Mouse (Mus musculus) kidney, embryonic 16.5 days (tissue): ENCODE data around the gene Ctu2. TPM values are rescaled to one million over a fixed set of nuclear protein-coding genes. Genes with fewer than 3 reads are reported as not detected.

Experiments
- ATAC-seq: fragments of 200-750 bp; cut with Nextera tagmentation; 2 replicates; pipeline ENCODE4 v1.8.0; 2017; ENCODE audit warnings: moderate TSS enrichment; ENCODE audit not compliant: low FRiP score, low TSS enrichment
- H3K27ac ChIP-seq: fragments of 300-500 bp; sonication (generic); 2 replicates; pipeline ENCODE4 v1.5.1; 2014; ENCODE audit warnings: low read length
- H3K27me3 ChIP-seq: fragments of 300-500 bp; sonication (generic); 2 replicates; pipeline ENCODE4 v1.6.1; 2014; ENCODE audit warnings: low read length, control low read depth, mixed read lengths; ENCODE audit not compliant: insufficient read depth
- H3K36me3 ChIP-seq: fragments of 300-500 bp; sonication (generic); 2 replicates; pipeline ENCODE4 v1.6.1; 2014; ENCODE audit warnings: low read length, control low read depth, mixed read lengths; ENCODE audit not compliant: insufficient read depth
- H3K4me1 ChIP-seq: fragments of 300-500 bp; sonication (generic); 2 replicates; pipeline ENCODE4 v1.6.1; 2014; ENCODE audit warnings: low read length, control low read depth, mixed read lengths; ENCODE audit not compliant: insufficient read depth
- H3K4me2 ChIP-seq: fragments of 300-500 bp; sonication (generic); replicated peaks from 2 replicates; pipeline ENCODE4 v1.6.1; 2014; ENCODE audit warnings: low read depth, low read length
- H3K4me3 ChIP-seq: fragments of 300-500 bp; sonication (generic); 2 replicates; pipeline ENCODE4 v1.5.1; 2014; ENCODE audit warnings: mild to moderate bottlenecking, low read length
- H3K9ac ChIP-seq: fragments of 300-500 bp; sonication (generic); replicated peaks from 2 replicates; pipeline ENCODE4 v1.6.1; 2014; ENCODE audit warnings: low read length
- H3K9me3 ChIP-seq: fragments of 300-500 bp; sonication (generic); 2 replicates; pipeline ENCODE4 v1.6.1; 2016; ENCODE audit warnings: low read length, control low read depth
- WGBS: fragments of 180-500 bp; shearing (Covaris S2); extraction: QIAGEN DNeasy Blood & Tissue Kit; methylation state at CpG from one replicate; pipeline ENCODE4 v1.1.7; 2014; 5-methylcytosine and 5-hydroxymethylcytosine counted together
- polyA plus RNA-seq: library from polyadenylated mRNA; unstranded; fragments of >200 nt; fragmentation: Nextera tagmentation; extraction: Ambion mirVana; gene quantifications from 2 replicates; pipeline ENCODE4 v1.2.1, GENCODE M21; 2015

The Ctu2 gene
- polyA plus RNA-seq, 1 experiment from 2014 or later, result 46.5 TPM

- Histone ChIP-seq H3K4me1 (peaks cover 33% of the 10 kb centered on the region), H3K36me3 (no peaks in the 10 kb centered on the region), H3K27me3 (no peaks in the 10 kb centered on the region), H3K27ac (peak overlapping the region; percentile 63), H3K9ac (peak overlapping the region; percentile 19; the same call in 1 of the 2 replicates), H3K9me3 (no peaks in the 10 kb centered on the region), H3K4me2 (no peak overlapping the region), H3K4me3 (no peak overlapping the region)
- 49% methylated on average over 7 of the region's 7 CpGs for WGBS
- no peak for ATAC-seq
Measured at GRCm38 (mm10) chr8:122512392-122512791, 36.4 kb downstream of the Ctu2 start.

- ATAC-seq, result no peak
- H3K4me2 ChIP-seq, result no peak overlapping the region
- H3K9me3 ChIP-seq, result no peaks in the 10 kb centered on the region
- no peak overlapping the region for H3K9ac ChIP-seq
- H3K4me3 ChIP-seq, result no peak overlapping the region
- WGBS, result 89% methylated on average over 14 of the region's 14 CpGs
- peaks cover 51% of the 10 kb centered on the region for H3K4me1 ChIP-seq
- no peak overlapping the region for H3K27ac ChIP-seq
- no peaks in the 10 kb centered on the region for H3K36me3 ChIP-seq
- no peaks in the 10 kb centered on the region for H3K27me3 ChIP-seq
Measured at GRCm38 (mm10) chr8:122515699-122516098, 39.8 kb downstream of the Ctu2 start.

GRCm38 (mm10) chr8:122517541-122518190 is 41.7 kb downstream of the Ctu2 start:
- Histone ChIP-seq H3K9ac (peak overlapping the region; percentile 58; the same call in 1 of the 2 replicates), H3K27me3 (no peaks in the 10 kb centered on the region), H3K9me3 (no peaks in the 10 kb centered on the region), H3K36me3 (no peaks in the 10 kb centered on the region), H3K4me3 (no peak overlapping the region), H3K27ac (peak overlapping the region; percentile 88), H3K4me1 (peaks cover 39% of the 10 kb centered on the region), H3K4me2 (0 out of 2 replicates have a peak overlapping the region, but pooled peaks have one; percentile 11)
- peak; percentile 64 for ATAC-seq
- 16% methylated on average over 6 of the region's 6 CpGs for WGBS

GRCm38 (mm10) chr8:122520611-122521010 is 44.7 kb downstream of the Ctu2 start:
- WGBS, result 83% methylated on average over 11 of the region's 11 CpGs
- peaks cover 62% of the 10 kb centered on the region for H3K4me1 ChIP-seq
- H3K27ac ChIP-seq, result peak overlapping the region; percentile 67

GRCm38 (mm10) chr8:122522796-122523651 is 47.1 kb downstream of the Ctu2 start:
- H3K27ac ChIP-seq, result peak overlapping the region; percentile 87
- H3K9me3 ChIP-seq, result no peaks in the 10 kb centered on the region
- H3K4me3 ChIP-seq, result no peak overlapping the region
- peak overlapping the region; percentile 31 for H3K4me2 ChIP-seq
- ATAC-seq, result peak; percentile 37; the same call in 1 of the 2 replicates
- no peaks in the 10 kb centered on the region for H3K36me3 ChIP-seq
- peak overlapping the region; percentile 37 for H3K9ac ChIP-seq
- WGBS, result 41% methylated on average over 14 of the region's 14 CpGs
- H3K4me1 ChIP-seq, result peaks cover 70% of the 10 kb centered on the region
- H3K27me3 ChIP-seq, result no peaks in the 10 kb centered on the region

More at GRCm38 (mm10) chr8:122520611-122521010, 44.7 kb downstream of the Ctu2 start:
- Histone ChIP-seq H3K36me3 (no peaks in the 10 kb centered on the region), H3K4me3 (no peak overlapping the region), H3K4me2 (no peak overlapping the region), H3K9me3 (no peaks in the 10 kb centered on the region), H3K27me3 (no peaks in the 10 kb centered on the region), H3K9ac (0 out of 2 replicates have a peak overlapping the region, but pooled peaks have one; percentile 3)
- no peak for ATAC-seq

GRCm38 (mm10) chr8:122523652-122524360 is 47.9 kb downstream of the Ctu2 start:
- peak overlapping the region; percentile 31 for H3K4me2 ChIP-seq
- ATAC-seq, result peak; percentile 20; the same call in 1 of the 2 replicates
- WGBS, result 7% methylated on average over 23 of the region's 23 CpGs

GRCm38 (mm10) chr8:122524506-122524905 is 48.6 kb downstream of the Ctu2 start:
- no peaks in the 10 kb centered on the region for H3K9me3 ChIP-seq
- peaks cover 61% of the 10 kb centered on the region for H3K4me1 ChIP-seq
- no peaks in the 10 kb centered on the region for H3K36me3 ChIP-seq
- no peak overlapping the region; the same call in 1 of the 2 replicates for H3K9ac ChIP-seq
- peak overlapping the region; percentile 87 for H3K27ac ChIP-seq
- WGBS, result 48% methylated on average over 6 of the region's 6 CpGs
- no peak overlapping the region for H3K4me3 ChIP-seq
- ATAC-seq, result no peak
- H3K4me2 ChIP-seq, result peak overlapping the region; percentile 31; the same call in 1 of the 2 replicates
- no peaks in the 10 kb centered on the region for H3K27me3 ChIP-seq

More at GRCm38 (mm10) chr8:122523652-122524360, 47.9 kb downstream of the Ctu2 start:
- H3K4me1 ChIP-seq, result peaks cover 63% of the 10 kb centered on the region
- H3K9me3 ChIP-seq, result no peaks in the 10 kb centered on the region
- peak overlapping the region; percentile 32 for H3K9ac ChIP-seq
- H3K36me3 ChIP-seq, result no peaks in the 10 kb centered on the region
- H3K27ac ChIP-seq, result peak overlapping the region; percentile 87
- no peak overlapping the region for H3K4me3 ChIP-seq
- no peaks in the 10 kb centered on the region for H3K27me3 ChIP-seq

GRCm38 (mm10) chr8:122525004-122525403 is 49.1 kb downstream of the Ctu2 start:
- Histone ChIP-seq H3K36me3 (no peaks in the 10 kb centered on the region), H3K4me2 (no peak overlapping the region), H3K4me1 (peaks cover 61% of the 10 kb centered on the region), H3K4me3 (no peak overlapping the region), H3K27me3 (no peaks in the 10 kb centered on the region), H3K9me3 (no peaks in the 10 kb centered on the region), H3K27ac (peak overlapping the region; percentile 87; the same call in 1 of the 2 replicates), H3K9ac (no peak overlapping the region)
- no peak for ATAC-seq
- WGBS, result 75% methylated on average over 6 of the region's 6 CpGs

GRCm38 (mm10) chr8:122526084-122526483 is 50.1 kb downstream of the Ctu2 start:
- no peak overlapping the region for H3K4me2 ChIP-seq
- WGBS, result 71% methylated on average over 3 of the region's 3 CpGs
- ATAC-seq, result no peak
- H3K27me3 ChIP-seq, result no peaks in the 10 kb centered on the region
- peaks cover 53% of the 10 kb centered on the region for H3K4me1 ChIP-seq
- no peaks in the 10 kb centered on the region for H3K9me3 ChIP-seq
- no peaks in the 10 kb centered on the region for H3K36me3 ChIP-seq
- H3K27ac ChIP-seq, result peak overlapping the region; percentile 87
- peak overlapping the region; percentile 33; the same call in 1 of the 2 replicates for H3K9ac ChIP-seq
- no peak overlapping the region for H3K4me3 ChIP-seq
